Mouse (Mus musculus): ENCODE data around the gene Akap7. TPM values are rescaled to one million over a fixed set of nuclear protein-coding genes. Genes with fewer than 3 reads are reported as not detected.
A peak's percentile ranks its signal among the peaks of the same experiment; 100 is the strongest.

Akap7 gene
- polyA plus RNA-seq, 1 experiment from 2014 or later: 24.0 TPM

DNA sequence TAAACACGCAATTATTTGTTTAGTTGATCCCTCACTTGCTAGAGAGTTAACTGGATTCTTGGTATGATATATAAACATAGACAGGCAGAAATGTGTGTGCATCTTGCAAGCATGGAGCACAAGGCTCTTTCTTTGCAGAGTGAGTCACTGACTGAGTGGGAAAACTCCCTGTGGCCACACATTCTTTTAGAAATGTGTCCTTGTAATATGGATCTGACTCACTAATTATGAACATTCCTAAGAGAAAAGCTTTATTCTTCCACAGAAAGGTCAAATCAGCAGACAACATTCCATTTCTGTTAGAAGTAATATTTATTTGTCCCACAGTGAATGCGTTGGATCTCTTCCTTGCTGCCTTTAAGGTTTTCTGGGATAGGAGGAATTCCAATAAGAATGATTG is 35.9 kb downstream of the Akap7 start:
- Histone ChIP-seq H3K4me1 (no peaks in the 10 kb centered on the region), H3K27me3 (replicated peaks) (no peaks in the 10 kb centered on the region), H3K36me3 (no peaks in the 10 kb centered on the region), H3K9ac (no peak overlapping the region), H3K4me2 (replicated peaks) (no peak overlapping the region), H3K4me3 (no peak overlapping the region), H3K27ac (no peak overlapping the region), H3K9me3 (no peaks in the 10 kb centered on the region)
- WGBS: 92% methylated on average over 2 of the region's 2 CpGs
- no peak for ATAC-seq (ENCODE audit: low FRiP score, low read depth)

DNA sequence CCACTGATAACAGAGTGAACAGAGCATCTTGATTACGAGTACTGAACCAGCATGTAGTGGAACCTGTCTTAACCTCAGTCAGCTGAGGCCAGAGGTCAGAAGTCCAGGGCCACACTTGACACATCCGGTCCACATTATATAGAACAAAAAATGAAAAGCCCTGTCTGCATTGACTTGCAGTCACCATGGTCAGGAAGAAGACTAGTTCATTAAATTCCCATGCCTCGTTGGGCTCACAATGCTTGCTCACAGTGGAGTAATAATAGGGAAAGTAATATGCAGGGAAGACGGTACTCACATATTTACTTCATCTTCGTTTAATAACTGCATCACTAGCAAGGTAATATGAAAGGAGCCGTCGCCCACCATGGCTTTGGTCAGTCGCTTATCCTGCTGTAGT is 36.5 kb downstream of the Akap7 start:
- no peak overlapping the region for H3K9ac ChIP-seq
- no peaks in the 10 kb centered on the region for H3K36me3 ChIP-seq
- no peaks in the 10 kb centered on the region for H3K9me3 ChIP-seq
- no peak for ATAC-seq (ENCODE audit: low FRiP score, low read depth)
- no peaks in the 10 kb centered on the region for H3K27me3 ChIP-seq (replicated peaks)
- no peak overlapping the region for H3K4me2 ChIP-seq (replicated peaks)
- no peaks in the 10 kb centered on the region for H3K4me1 ChIP-seq
- H3K4me3 ChIP-seq: no peak overlapping the region
- 90% methylated on average over 8 of the region's 8 CpGs for WGBS
- H3K27ac ChIP-seq: no peak overlapping the region

DNA sequence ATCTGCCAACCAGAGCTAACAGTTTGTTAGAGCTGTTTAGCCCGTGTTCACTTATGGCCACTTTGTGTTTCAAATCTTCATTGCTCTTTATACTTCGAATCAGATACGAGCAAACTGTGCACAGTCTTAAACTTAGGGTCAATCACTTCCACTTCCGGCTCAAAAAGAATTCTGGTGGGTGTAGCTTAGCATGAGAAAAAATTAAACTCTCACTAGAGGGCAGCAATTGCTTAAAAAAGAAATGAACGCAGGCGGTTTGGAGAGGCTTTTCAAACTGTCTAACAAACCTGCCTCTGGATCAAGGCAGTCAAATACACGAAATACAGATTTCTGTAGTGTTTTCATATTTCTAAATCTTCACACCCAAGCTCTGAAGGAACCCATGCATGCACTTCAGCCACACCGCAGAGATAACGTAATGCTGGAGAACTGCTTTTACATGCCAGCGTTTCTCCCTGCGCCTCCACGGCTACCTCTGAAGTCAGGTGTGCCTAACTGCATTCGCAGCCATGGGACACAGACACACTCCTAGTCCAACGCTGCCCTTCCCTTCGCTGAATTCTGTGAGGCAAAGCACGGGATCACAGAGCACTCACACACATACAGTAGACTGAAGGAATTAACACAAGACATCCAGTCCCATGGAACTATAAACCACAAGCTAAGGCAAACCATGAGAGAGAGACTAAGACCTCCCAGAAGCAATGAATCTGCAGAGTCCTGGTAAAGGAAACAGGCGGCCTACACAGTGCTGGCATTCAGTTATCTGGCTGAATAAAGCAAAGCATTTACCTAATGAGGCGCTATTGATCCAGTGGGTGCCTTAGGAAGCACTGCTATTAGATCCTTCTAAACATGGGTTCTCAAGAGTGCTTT is 39.0 kb downstream of the Akap7 start:
- H3K9ac ChIP-seq: no peak overlapping the region
- H3K4me1 ChIP-seq: no peaks in the 10 kb centered on the region
- 57% methylated on average over 18 of the region's 18 CpGs for WGBS
- H3K4me2 ChIP-seq (replicated peaks): no peak overlapping the region
- no peaks in the 10 kb centered on the region for H3K36me3 ChIP-seq
- H3K4me3 ChIP-seq: no peak overlapping the region
- peak; percentile 79 for ATAC-seq (ENCODE audit: low FRiP score, low read depth)
- H3K27ac ChIP-seq: no peak overlapping the region
- no peaks in the 10 kb centered on the region for H3K27me3 ChIP-seq (replicated peaks)
- no peaks in the 10 kb centered on the region for H3K9me3 ChIP-seq

DNA sequence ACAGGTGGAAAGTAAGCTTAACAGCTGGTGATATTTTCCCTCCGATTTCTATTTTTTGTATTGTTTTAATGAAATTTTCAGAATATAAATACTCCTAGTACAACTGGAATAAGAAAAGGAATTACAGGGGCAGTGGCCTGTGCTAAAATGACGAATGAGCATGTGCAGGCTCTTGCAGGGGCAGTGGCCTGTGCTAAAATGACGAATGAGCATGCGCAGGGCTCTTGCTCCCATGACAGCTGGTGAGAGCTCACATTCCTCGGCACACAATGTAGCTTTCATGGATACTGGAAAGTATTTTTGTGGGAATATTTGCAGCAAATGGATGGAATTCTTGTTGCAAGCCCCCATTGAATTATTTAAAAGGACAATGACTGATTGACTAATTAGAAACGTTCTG is 46.5 kb downstream of the Akap7 start:
- no peak overlapping the region for H3K4me3 ChIP-seq
- ATAC-seq (ENCODE audit: low FRiP score, low read depth): no peak
- no peaks in the 10 kb centered on the region for H3K4me1 ChIP-seq
- no peaks in the 10 kb centered on the region for H3K36me3 ChIP-seq
- H3K27ac ChIP-seq: no peak overlapping the region
- 51% methylated on average over 6 of the region's 6 CpGs for WGBS
- H3K9me3 ChIP-seq: no peaks in the 10 kb centered on the region
- H3K4me2 ChIP-seq (replicated peaks): no peak overlapping the region
- no peak overlapping the region for H3K9ac ChIP-seq
- no peaks in the 10 kb centered on the region for H3K27me3 ChIP-seq (replicated peaks)

DNA sequence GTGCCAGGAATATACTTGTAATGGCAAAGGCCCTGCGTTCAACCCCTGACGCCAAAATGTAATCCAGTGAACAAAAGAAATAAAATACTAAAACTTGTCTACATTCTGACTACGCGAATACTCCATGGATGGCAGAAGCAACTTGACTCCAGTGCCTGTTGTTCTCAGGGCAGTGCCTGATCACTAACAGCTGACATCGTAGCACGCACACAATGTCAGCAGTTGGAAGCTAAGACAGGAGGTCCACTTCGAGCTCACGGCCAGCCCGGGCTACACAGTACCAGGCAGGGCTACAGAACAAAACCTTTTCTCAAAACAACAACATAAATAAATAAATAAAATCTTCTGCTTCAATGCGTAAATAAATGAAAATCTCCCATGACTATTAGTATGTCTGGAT is 46.9 kb downstream of the Akap7 start:
- Histone ChIP-seq H3K36me3 (no peaks in the 10 kb centered on the region), H3K27ac (no peak overlapping the region), H3K4me3 (no peak overlapping the region), H3K27me3 (replicated peaks) (no peaks in the 10 kb centered on the region), H3K9ac (no peak overlapping the region), H3K9me3 (no peaks in the 10 kb centered on the region), H3K4me1 (no peaks in the 10 kb centered on the region), H3K4me2 (replicated peaks) (no peak overlapping the region)
- no peak for ATAC-seq (ENCODE audit: low FRiP score, low read depth)
- 86% methylated on average over 10 of the region's 10 CpGs for WGBS

DNA sequence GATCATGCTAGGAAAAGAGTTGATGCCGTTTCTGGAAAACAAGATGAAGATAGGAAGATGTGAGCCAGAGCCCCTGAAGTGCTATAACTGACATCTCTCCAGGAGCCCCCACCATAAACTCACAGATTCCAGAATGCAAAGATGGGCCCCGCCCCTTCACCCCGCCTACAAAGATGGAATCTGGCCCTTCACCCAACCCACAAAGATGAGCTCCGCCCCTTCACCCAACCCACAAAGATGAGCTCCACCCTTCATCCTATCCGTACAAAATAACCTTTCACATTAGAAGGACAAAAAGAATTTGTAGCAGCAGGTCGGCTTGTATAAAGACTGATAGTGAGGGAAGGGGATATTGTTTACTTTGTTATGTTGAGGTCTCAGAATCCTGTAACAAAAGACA is 49.5 kb downstream of the Akap7 start:
- no peak overlapping the region for H3K4me3 ChIP-seq
- H3K4me1 ChIP-seq: no peaks in the 10 kb centered on the region
- no peaks in the 10 kb centered on the region for H3K9me3 ChIP-seq
- H3K36me3 ChIP-seq: no peaks in the 10 kb centered on the region
- no peak for ATAC-seq (ENCODE audit: low FRiP score, low read depth)
- H3K9ac ChIP-seq: no peak overlapping the region
- no peak overlapping the region for H3K4me2 ChIP-seq (replicated peaks)
- no peaks in the 10 kb centered on the region for H3K27me3 ChIP-seq (replicated peaks)
- 82% methylated on average over 6 of the region's 6 CpGs for WGBS
- H3K27ac ChIP-seq: no peak overlapping the region

DNA sequence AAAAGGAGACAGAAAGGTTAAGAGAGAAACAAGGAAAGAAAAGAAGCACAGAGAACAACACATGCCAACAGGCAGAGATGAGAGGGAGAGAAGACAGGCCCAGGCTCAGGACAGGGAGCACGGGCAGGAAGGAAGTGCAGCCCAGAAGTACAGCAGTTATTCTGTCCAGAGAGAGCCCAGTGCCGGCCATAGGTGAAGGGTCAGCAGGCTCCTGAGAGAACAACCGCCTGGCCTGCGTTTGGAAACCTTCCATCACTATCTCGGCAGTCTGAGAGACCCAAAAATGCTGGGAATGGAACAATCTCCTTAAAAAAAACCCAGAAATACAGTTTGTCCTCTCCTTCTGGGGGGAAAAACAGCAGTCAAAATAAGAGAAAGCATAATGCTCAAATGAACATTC is 50.2 kb downstream of the Akap7 start:
- H3K4me1 ChIP-seq: no peaks in the 10 kb centered on the region
- H3K9me3 ChIP-seq: no peaks in the 10 kb centered on the region
- H3K4me2 ChIP-seq (replicated peaks): no peak overlapping the region
- H3K9ac ChIP-seq: no peak overlapping the region
- WGBS: 77% methylated on average over 5 of the region's 5 CpGs
- H3K27me3 ChIP-seq (replicated peaks): no peaks in the 10 kb centered on the region
- H3K36me3 ChIP-seq: no peaks in the 10 kb centered on the region
- no peak for ATAC-seq (ENCODE audit: low FRiP score, low read depth)
- H3K27ac ChIP-seq: no peak overlapping the region
- no peak overlapping the region for H3K4me3 ChIP-seq

DNA sequence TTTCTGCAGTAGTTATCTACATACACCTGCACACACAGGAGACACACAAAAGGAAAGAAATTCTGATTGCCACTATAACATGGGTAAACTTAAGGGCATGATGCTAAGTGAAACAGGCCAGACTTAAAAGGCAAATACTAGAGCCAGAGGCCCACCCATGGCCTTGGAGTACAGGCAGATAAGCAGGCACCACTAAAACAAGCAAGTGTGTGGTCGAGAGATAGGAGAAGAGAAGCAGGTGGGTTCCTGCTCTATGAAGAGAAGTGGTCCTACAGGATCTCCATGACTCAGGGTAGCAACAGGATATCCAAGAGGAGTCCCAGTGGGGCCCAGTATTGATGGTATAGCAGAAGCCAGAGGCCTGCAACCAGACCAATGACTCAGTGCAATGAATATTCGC is 54.2 kb downstream of the Akap7 start:
- 77% methylated on average over 2 of the region's 2 CpGs for WGBS
- Histone ChIP-seq H3K27ac (no peak overlapping the region), H3K9ac (no peak overlapping the region), H3K4me1 (no peaks in the 10 kb centered on the region), H3K4me3 (no peak overlapping the region), H3K4me2 (replicated peaks) (no peak overlapping the region), H3K9me3 (no peaks in the 10 kb centered on the region), H3K27me3 (replicated peaks) (no peaks in the 10 kb centered on the region), H3K36me3 (no peaks in the 10 kb centered on the region)
- ATAC-seq (ENCODE audit: low FRiP score, low read depth): no peak

DNA sequence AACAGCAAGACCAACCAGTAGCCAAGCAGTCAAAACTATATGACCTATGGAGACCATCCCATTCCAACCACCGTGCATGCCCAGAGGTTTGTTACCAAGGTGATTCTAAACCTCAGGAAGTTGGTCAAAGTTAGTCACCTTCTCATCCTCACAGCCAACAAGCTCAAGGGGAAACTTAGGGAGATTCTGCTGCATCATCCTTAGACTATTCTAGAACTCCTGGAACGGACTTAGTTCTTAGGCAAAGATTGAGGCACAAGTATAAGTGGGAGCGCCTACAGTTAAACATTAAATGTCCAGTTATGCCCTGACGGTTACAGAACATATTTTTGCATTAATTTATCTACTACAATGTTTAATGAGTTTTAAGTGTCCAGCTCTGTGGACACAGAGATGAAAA is 54.7 kb downstream of the Akap7 start:
- WGBS: 92% methylated on average over 4 of the region's 4 CpGs
- Histone ChIP-seq H3K4me2 (replicated peaks) (no peak overlapping the region), H3K9me3 (no peaks in the 10 kb centered on the region), H3K27me3 (replicated peaks) (no peaks in the 10 kb centered on the region), H3K9ac (no peak overlapping the region), H3K36me3 (no peaks in the 10 kb centered on the region), H3K27ac (no peak overlapping the region), H3K4me1 (no peaks in the 10 kb centered on the region), H3K4me3 (no peak overlapping the region)
- no peak for ATAC-seq (ENCODE audit: low FRiP score, low read depth)

DNA sequence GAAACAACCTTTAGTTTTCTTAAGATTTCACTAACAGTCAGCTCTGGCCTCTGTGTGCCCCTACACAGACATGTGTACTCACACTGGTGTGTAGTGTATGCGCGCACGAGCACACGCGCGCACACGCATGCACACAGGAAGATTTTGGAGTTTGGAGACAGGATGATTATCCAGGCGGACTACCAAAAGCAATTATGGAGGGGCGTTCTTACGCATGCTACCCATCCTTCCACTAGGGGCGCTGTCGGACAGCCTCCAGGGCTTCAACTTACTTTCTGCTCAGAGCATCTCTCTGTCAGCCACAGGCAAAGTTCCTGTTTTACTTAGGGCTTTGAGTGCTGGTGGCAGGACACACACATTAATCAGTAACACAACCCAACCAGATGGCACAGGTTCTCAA is 57.6 kb downstream of the Akap7 start:
- no peaks in the 10 kb centered on the region for H3K36me3 ChIP-seq
- H3K27ac ChIP-seq: no peak overlapping the region
- H3K4me1 ChIP-seq: no peaks in the 10 kb centered on the region
- H3K27me3 ChIP-seq (replicated peaks): no peaks in the 10 kb centered on the region
- ATAC-seq (ENCODE audit: low FRiP score, low read depth): no peak
- H3K4me3 ChIP-seq: no peak overlapping the region
- WGBS: 43% methylated on average over 12 of the region's 12 CpGs
- H3K4me2 ChIP-seq (replicated peaks): no peak overlapping the region
- no peaks in the 10 kb centered on the region for H3K9me3 ChIP-seq
- H3K9ac ChIP-seq: no peak overlapping the region

DNA sequence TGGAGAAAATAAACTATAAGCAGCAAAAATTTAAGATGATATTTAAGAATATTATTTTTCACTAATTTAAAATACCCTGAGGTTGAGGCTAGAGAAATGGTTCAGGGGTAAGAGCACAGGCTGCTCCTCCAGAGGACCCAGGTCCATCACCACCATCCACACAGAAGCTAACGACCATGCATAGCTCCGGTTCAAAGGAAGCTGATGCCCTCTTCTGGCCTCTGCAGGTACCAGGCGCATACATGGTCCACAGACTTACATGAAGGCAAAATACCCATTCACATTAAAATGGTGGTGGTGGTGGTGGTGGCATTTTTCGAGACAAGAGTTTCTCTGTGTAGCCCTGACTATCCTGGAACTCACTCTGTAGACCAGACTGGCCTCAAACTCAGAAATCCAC is 61.5 kb downstream of the Akap7 start:
- whole genome bisulfite sequencing: 60% methylated on average over 4 of the region's 4 CpGs
- no peak overlapping the region for H3K4me3 ChIP-seq
- ATAC-seq (ENCODE audit: low FRiP score, low read depth): peak; percentile 44; the same call in 1 of the 2 replicates
- H3K27ac ChIP-seq: no peak overlapping the region
- H3K4me1 ChIP-seq: no peaks in the 10 kb centered on the region
- H3K9me3 ChIP-seq: no peaks in the 10 kb centered on the region
- no peak overlapping the region for H3K9ac ChIP-seq
- H3K27me3 ChIP-seq (replicated peaks): no peaks in the 10 kb centered on the region
- no peaks in the 10 kb centered on the region for H3K36me3 ChIP-seq
- H3K4me2 ChIP-seq (replicated peaks): no peak overlapping the region

DNA sequence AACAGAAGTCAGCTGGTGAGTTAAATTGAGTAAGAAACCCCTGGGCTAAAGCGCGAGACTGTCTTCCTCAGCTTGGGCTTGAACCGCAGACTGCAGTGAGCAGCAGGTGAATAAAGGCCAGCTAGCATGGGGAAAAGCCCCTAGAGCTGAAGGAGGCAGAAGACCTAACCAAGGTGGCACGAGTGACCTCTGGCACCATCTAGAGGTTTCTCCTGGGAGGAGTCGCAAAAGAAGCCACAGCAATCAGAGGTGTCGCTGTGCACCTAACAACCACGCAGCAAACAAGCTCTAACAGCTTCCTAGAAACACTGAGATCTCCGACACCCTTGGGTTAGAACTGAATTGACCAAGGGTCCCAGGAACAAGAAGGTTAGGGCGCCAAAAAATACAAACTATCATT is 68.5 kb downstream of the Akap7 start:
- Histone ChIP-seq H3K27ac (no peak overlapping the region), H3K4me1 (no peaks in the 10 kb centered on the region), H3K4me3 (no peak overlapping the region), H3K36me3 (no peaks in the 10 kb centered on the region), H3K9me3 (no peaks in the 10 kb centered on the region), H3K27me3 (replicated peaks) (no peaks in the 10 kb centered on the region), H3K4me2 (replicated peaks) (no peak overlapping the region), H3K9ac (no peak overlapping the region)
- ATAC-seq (ENCODE audit: low FRiP score, low read depth): peak; percentile 37; the same call in 1 of the 2 replicates
- WGBS: 26% methylated on average over 9 of the region's 9 CpGs

DNA sequence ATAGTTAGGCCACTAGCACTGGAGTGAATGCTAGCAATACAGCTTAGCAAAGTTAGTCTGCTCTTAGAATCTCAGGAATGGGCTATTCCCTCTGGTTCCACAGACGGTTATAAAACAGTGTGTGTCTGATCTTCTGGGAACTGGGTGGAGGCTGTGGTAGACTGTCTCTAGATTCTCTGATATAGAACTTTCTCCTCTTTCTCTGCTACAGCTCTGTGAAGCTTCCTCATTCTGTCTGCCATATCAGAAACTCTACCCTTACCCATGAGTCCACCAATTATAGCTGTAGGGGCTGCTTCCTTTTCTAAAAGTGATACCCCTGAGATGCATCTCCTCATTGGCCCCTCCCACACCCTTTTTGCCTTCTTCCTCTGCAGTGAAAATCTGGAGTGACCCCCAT is 73.6 kb downstream of the Akap7 start:
- no peaks in the 10 kb centered on the region for H3K9me3 ChIP-seq
- no peak for ATAC-seq (ENCODE audit: low FRiP score, low read depth)
- no peak overlapping the region for H3K4me3 ChIP-seq
- H3K27ac ChIP-seq: no peak overlapping the region
- no peak overlapping the region for H3K4me2 ChIP-seq (replicated peaks)
- 81% methylated on average over 1 of the region's 1 CpGs for WGBS
- H3K36me3 ChIP-seq: no peaks in the 10 kb centered on the region
- no peaks in the 10 kb centered on the region for H3K4me1 ChIP-seq
- no peak overlapping the region for H3K9ac ChIP-seq
- no peaks in the 10 kb centered on the region for H3K27me3 ChIP-seq (replicated peaks)
